Mouse (Mus musculus) activated CD4-positive, CD25-positive, alpha-beta regulatory T cell, adult 4 months (primary cell): ENCODE results near the gene Slc7a3. TPM values are rescaled to one million over a fixed set of nuclear protein-coding genes. Genes with fewer than 3 reads are reported as not detected.
A peak's percentile ranks its signal among the peaks of the same experiment; 100 is the strongest.
"Not testable (repeated sequence)": the region's sequence is repeated elsewhere in the genome, so short reads cannot be mapped to it uniquely, and the experiment has no call there.

ENCODE experiments used
- ATAC-seq: one replicate; pipeline ENCODE4 v1.8.0; 2017
- polyA plus RNA-seq, 2 experiments: library from polyadenylated mRNA; unstranded; fragments of 100-300 nt; shearing (Covaris generic); gene quantifications; one replicate each; pipeline ENCODE4 v1.2.1; 2017

Gene Slc7a3
- not detected for polyA plus RNA-seq

- ATAC-seq: no peak
Observed at GRCm38 (mm10) chrX:101085920-101086319, at the start of gene Slc7a3. Gene Slc7a3 (minus strand): TSS chrX:101086020.

- peak; percentile 60 for ATAC-seq
Observed at GRCm38 (mm10) chrX:101131992-101132791, 46.4 kb upstream of the Slc7a3 start.

GRCm38 (mm10) chrX:101131001-101131400, 45.2 kb upstream of the Slc7a3 start:
- ATAC-seq: no peak

- ATAC-seq: peak; percentile 63
Observed at GRCm38 (mm10) chrX:101128559-101128958, 42.7 kb upstream of the Slc7a3 start.

GRCm38 (mm10) chrX:101126977-101127376, 41.2 kb upstream of the Slc7a3 start:
- ATAC-seq: no peak

GRCm38 (mm10) chrX:101126474-101126955, 40.7 kb upstream of the Slc7a3 start:
- no peak for ATAC-seq

- no peak for ATAC-seq
Observed at GRCm38 (mm10) chrX:101120546-101120945, 34.7 kb upstream of the Slc7a3 start.

GRCm38 (mm10) chrX:101085211-101085610, 609 bp downstream of the Slc7a3 start:
- not testable (repeated sequence) for ATAC-seq

GRCm38 (mm10) chrX:101084192-101084591, 1.6 kb downstream of the Slc7a3 start:
- ATAC-seq: no peak

GRCm38 (mm10) chrX:101065245-101065644, 20.6 kb downstream of the Slc7a3 start:
- no peak for ATAC-seq

GRCm38 (mm10) chrX:101063503-101063902, 22.3 kb downstream of the Slc7a3 start:
- no peak for ATAC-seq

GRCm38 (mm10) chrX:101059541-101059940, 26.3 kb downstream of the Slc7a3 start, which contains the start of gene Tex11:
Gene Tex11 (minus strand): TSS chrX:101059667.
- no peak for ATAC-seq

Other genes starting within 250 kb of the Slc7a3 start
- gene Tex11, start 26.4 kb downstream of the Slc7a3 start, polyA plus RNA-seq: under 1 TPM in 1 of 2 experiments, not detected in 1; 0.15 TPM
- gene Snx12, start 136.5 kb upstream of the Slc7a3 start, polyA plus RNA-seq: 10 to 100 TPM; 53.4 to 57.9 TPM
- 1 to 10 TPM; 3.5 to 4.3 TPM for gene Foxo4, start 168.5 kb upstream of the Slc7a3 start, polyA plus RNA-seq
- 1 to 10 TPM; 2.8 to 3.5 TPM for gene Gm614, start 178.0 kb upstream of the Slc7a3 start, polyA plus RNA-seq
- 1,000 to 10,000 TPM; 1,410 to 1,592 TPM for gene Il2rg, start 182.2 kb upstream of the Slc7a3 start, polyA plus RNA-seq
- not detected for gene Gm20489, start 183.0 kb upstream of the Slc7a3 start, polyA plus RNA-seq
- gene Med12, start 188.0 kb upstream of the Slc7a3 start, polyA plus RNA-seq: 10 to 100 TPM; 61.4 to 95.8 TPM
- gene Nlgn3, start 213.1 kb upstream of the Slc7a3 start, polyA plus RNA-seq: under 1 TPM in 1 of 2 experiments, not detected in 1; 0.33 TPM